Mouse (Mus musculus): Measurements from ENCODE around the gene Parp3.

- TF ChIP-seq EP300 (IDR thresholded peaks at IDR 0.05; ENCODE audit: low read depth), result no peak
- no peak for TF ChIP-seq CTCF (IDR thresholded peaks at IDR 0.05; ENCODE audit: low read depth)
Observed at GRCm38 (mm10) chr9:106483606-106484005, 6.9 kb upstream of the Parp3 start.
